Mouse (Mus musculus) liver, postnatal 0 days (tissue): Measurements from ENCODE around the gene Pkn3.
A peak's percentile ranks its signal among the peaks of the same experiment; 100 is the strongest.

ENCODE experiments used
- CTCF ChIP-seq: sonication (generic); IDR thresholded peaks from 2 replicates; pipeline ENCODE4 v1.5.1; 2016; ENCODE audit warnings: antibody characterized with exemption, low read depth
- EP300 ChIP-seq: IDR thresholded peaks from 2 replicates; pipeline ENCODE4 v1.6.1; 2016; ENCODE audit warnings: antibody characterized with exemption, low read depth, mild to moderate bottlenecking

DNA sequence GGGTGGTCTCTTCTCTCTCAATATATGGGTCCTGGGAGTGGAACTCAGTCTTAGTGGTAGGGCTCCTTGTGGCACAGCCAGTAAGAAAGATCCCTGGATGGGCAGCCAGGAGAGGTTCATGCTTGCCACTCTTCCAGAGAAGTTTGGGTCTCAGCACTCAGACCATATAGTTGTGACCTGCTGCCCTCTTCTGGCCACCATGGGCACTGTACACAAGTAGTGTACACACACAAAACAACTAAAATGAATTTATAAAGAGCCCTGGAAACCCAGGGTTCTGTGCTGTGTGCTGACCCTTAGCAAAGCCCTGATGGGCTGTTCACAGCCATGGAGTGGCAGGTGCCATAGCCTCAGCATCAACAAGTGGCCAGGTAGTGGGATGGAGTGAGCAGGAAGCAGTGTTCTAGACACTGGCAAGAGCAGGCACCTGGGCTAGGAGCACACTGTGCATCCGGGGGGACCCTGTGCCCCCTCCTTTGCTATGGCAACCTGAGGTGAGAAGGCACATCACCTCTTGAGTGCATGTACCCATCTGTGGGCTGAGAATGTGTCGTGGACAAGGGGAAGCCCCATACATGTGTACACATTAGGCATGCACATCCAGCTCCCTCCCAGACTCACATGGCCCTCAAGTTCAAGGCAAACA lies 18.5 kb downstream of the Pkn3 start:
- TF ChIP-seq CTCF (peak; percentile 86), EP300 (no peak)
